Mouse (Mus musculus) bone marrow macrophage, adult 2 months (primary cell): ENCODE measurements around the gene Zmynd15. TPM values are rescaled to one million over a fixed set of nuclear protein-coding genes. Genes with fewer than 3 reads are reported as not detected.

Experiments used
- H3K27ac ChIP-seq: 2 replicates; pipeline ENCODE4 v1.5.1; 2012; ENCODE audit warnings: low read depth, low read length; ENCODE audit not compliant: insufficient read depth
- H3K4me1 ChIP-seq: 2 replicates; pipeline ENCODE4 v1.6.1; 2012; ENCODE audit warnings: low read length; ENCODE audit not compliant: control insufficient read depth, insufficient read depth
- H3K4me3 ChIP-seq: 2 replicates; pipeline ENCODE4 v1.5.1; 2012; ENCODE audit warnings: mild to moderate bottlenecking, low read length, moderate library complexity; ENCODE audit not compliant: insufficient read depth
- CTCF ChIP-seq: IDR thresholded peaks from 2 replicates; pipeline ENCODE4 v1.5.1; 2012; ENCODE audit warnings: low read depth, mild to moderate bottlenecking, low read length, moderate library complexity
- POLR2A ChIP-seq: IDR thresholded peaks from 2 replicates; pipeline ENCODE4 v1.6.1; 2012; ENCODE audit warnings: mild to moderate bottlenecking, low read depth, low read length, borderline replicate concordance
- polyA plus RNA-seq: library from polyadenylated mRNA; stranded (reverse); fragments of >200 nt; gene quantifications from 2 replicates; pipeline ENCODE4 v1.2.4, GENCODE M21; 2012; ENCODE audit not compliant: missing spikeins, insufficient read depth, insufficient read length

Zmynd15 gene
- polyA plus RNA-seq, 1 experiment, result 21.7 TPM

GRCm38 (mm10) chr11:70446756-70447155 lies 12.5 kb upstream of the Zmynd15 start:
- peak; percentile 67 for TF ChIP-seq CTCF
- no peak for TF ChIP-seq POLR2A
- H3K4me1 ChIP-seq, result peaks cover 55% of the 10 kb centered on the region
- H3K4me3 ChIP-seq, result no peak overlapping the region
- peak overlapping the region; percentile 90 for H3K27ac ChIP-seq

- H3K27ac ChIP-seq, result peak overlapping the region; percentile 90
- no peak overlapping the region for H3K4me3 ChIP-seq
- H3K4me1 ChIP-seq, result peaks cover 49% of the 10 kb centered on the region
- no peak for TF ChIP-seq CTCF
- TF ChIP-seq POLR2A, result no peak
Observed at GRCm38 (mm10) chr11:70447373-70447772, 11.9 kb upstream of the Zmynd15 start.

GRCm38 (mm10) chr11:70450926-70451325 lies 8.3 kb upstream of the Zmynd15 start:
- no peak overlapping the region for H3K27ac ChIP-seq
- no peak overlapping the region for H3K4me3 ChIP-seq
- no peak for TF ChIP-seq POLR2A
- peaks cover 56% of the 10 kb centered on the region for H3K4me1 ChIP-seq

GRCm38 (mm10) chr11:70451797-70452498 lies 7.3 kb upstream of the Zmynd15 start, which contains the start of gene Med11:
TSS of gene Med11 (plus strand) at chr11:70451919.
- Histone ChIP-seq H3K4me1 (peaks cover 54% of the 10 kb centered on the region), H3K4me3 (peak within 1 kb of the TSS; percentile 90), H3K27ac (peak within 1 kb of the TSS; percentile 96)
- TF ChIP-seq POLR2A (no peak), CTCF (peak; percentile 76)

- TF ChIP-seq CTCF (no peak), POLR2A (no peak)
- H3K27ac ChIP-seq, result peak overlapping the region; percentile 96
- peaks cover 48% of the 10 kb centered on the region for H3K4me1 ChIP-seq
- peak overlapping the region; percentile 14; the same call in 1 of the 2 replicates for H3K4me3 ChIP-seq
Observed at GRCm38 (mm10) chr11:70453261-70454044, 5.8 kb upstream of the Zmynd15 start.

- Histone ChIP-seq H3K27ac (peak within 1 kb of the TSS; percentile 58), H3K4me3 (peak within 1 kb of the TSS; percentile 66), H3K4me1 (peaks cover 26% of the 10 kb centered on the region)
- TF ChIP-seq POLR2A (no peak), CTCF (no peak)
Observed at GRCm38 (mm10) chr11:70459601-70460101, 418 bp downstream of the Zmynd15 start, which contains the start of gene Cxcl16. TSS of gene Cxcl16 (minus strand) at chr11:70459984.

GRCm38 (mm10) chr11:70463970-70464369 lies 4.7 kb downstream of the Zmynd15 start:
- Histone ChIP-seq H3K4me3 (no peak overlapping the region), H3K4me1 (peaks cover 41% of the 10 kb centered on the region), H3K27ac (no peak overlapping the region)
- no peak for TF ChIP-seq CTCF
- no peak for TF ChIP-seq POLR2A

- H3K27ac ChIP-seq, result no peak overlapping the region
- TF ChIP-seq CTCF (no peak), POLR2A (no peak)
- H3K4me3 ChIP-seq, result no peak overlapping the region
- peaks cover 50% of the 10 kb centered on the region for H3K4me1 ChIP-seq
Observed at GRCm38 (mm10) chr11:70465211-70465610, 6.0 kb downstream of the Zmynd15 start.

GRCm38 (mm10) chr11:70465824-70466223 lies 6.6 kb downstream of the Zmynd15 start:
- Histone ChIP-seq H3K4me3 (no peak overlapping the region), H3K27ac (peak overlapping the region; percentile 99), H3K4me1 (peaks cover 53% of the 10 kb centered on the region)
- TF ChIP-seq POLR2A (no peak), CTCF (no peak)
